Mouse (Mus musculus): ENCODE measurements at regions not wholly inside any gene's neighbourhood (a gene's known extent, or its start where the extent isn't known, plus 50 kb on each side); places are given as distances from the start of the nearest gene placed in this dataset.

GRCm38 (mm10) chr14:80362024-80362622 is 378.2 kb downstream of the Olfm4 start:
- Histone ChIP-seq H3K4me1 (replicated peaks; ENCODE audit: low read depth, low read length) (no peaks in the 10 kb centered on the region), H3K27me3 (ENCODE audit: insufficient read depth, low read length) (no peaks in the 10 kb centered on the region), H3K9me3 (ENCODE audit: low read length) (no peaks in the 10 kb centered on the region), H3K4me3 (replicated peaks; ENCODE audit: low read length) (no peak overlapping the region), H3K36me3 (ENCODE audit: insufficient read depth, low read length) (no peaks in the 10 kb centered on the region)
- TF ChIP-seq NANOG (IDR thresholded peaks at IDR 0.05; ENCODE audit: borderline replicate concordance, low read length) = no peak
- no peak for TF ChIP-seq POU5F1 (IDR thresholded peaks at IDR 0.05; ENCODE audit: borderline replicate concordance, low read length)
- TF ChIP-seq CTCF (conservative IDR thresholded peaks at IDR 0.05; ENCODE audit: low read length) = no peak

- Histone ChIP-seq H3K9me3 (ENCODE audit: low read length) (no peaks in the 10 kb centered on the region), H3K4me3 (replicated peaks; ENCODE audit: low read length) (no peak overlapping the region), H3K27me3 (ENCODE audit: insufficient read depth, low read length) (no peaks in the 10 kb centered on the region), H3K4me1 (replicated peaks; ENCODE audit: low read depth, low read length) (no peaks in the 10 kb centered on the region), H3K36me3 (ENCODE audit: insufficient read depth, low read length) (no peaks in the 10 kb centered on the region)
- TF ChIP-seq CTCF (conservative IDR thresholded peaks at IDR 0.05; ENCODE audit: low read length) = no peak
- TF ChIP-seq POU5F1 (IDR thresholded peaks at IDR 0.05; ENCODE audit: borderline replicate concordance, low read length) = no peak
- TF ChIP-seq NANOG (IDR thresholded peaks at IDR 0.05; ENCODE audit: borderline replicate concordance, low read length) = no peak
Observed at GRCm38 (mm10) chr14:80369448-80370153, 385.7 kb downstream of the Olfm4 start.

GRCm38 (mm10) chr14:80374290-80374689 is 390.4 kb downstream of the Olfm4 start:
- Histone ChIP-seq H3K4me1 (replicated peaks; ENCODE audit: low read depth, low read length) (no peaks in the 10 kb centered on the region), H3K4me3 (replicated peaks; ENCODE audit: low read length) (no peak overlapping the region), H3K27me3 (ENCODE audit: insufficient read depth, low read length) (no peaks in the 10 kb centered on the region), H3K36me3 (ENCODE audit: insufficient read depth, low read length) (no peaks in the 10 kb centered on the region), H3K9me3 (ENCODE audit: low read length) (no peaks in the 10 kb centered on the region)
- TF ChIP-seq POU5F1 (IDR thresholded peaks at IDR 0.05; ENCODE audit: borderline replicate concordance, low read length) = no peak
- no peak for TF ChIP-seq NANOG (IDR thresholded peaks at IDR 0.05; ENCODE audit: borderline replicate concordance, low read length)
- no peak for TF ChIP-seq CTCF (conservative IDR thresholded peaks at IDR 0.05; ENCODE audit: low read length)

GRCm38 (mm10) chr14:80377064-80377463 is 393.2 kb downstream of the Olfm4 start:
- no peaks in the 10 kb centered on the region for H3K4me1 ChIP-seq (replicated peaks; ENCODE audit: low read depth, low read length)
- no peaks in the 10 kb centered on the region for H3K9me3 ChIP-seq (ENCODE audit: low read length)
- H3K27me3 ChIP-seq (ENCODE audit: insufficient read depth, low read length) = no peaks in the 10 kb centered on the region
- TF ChIP-seq NANOG (IDR thresholded peaks at IDR 0.05; ENCODE audit: borderline replicate concordance, low read length) (no peak), CTCF (conservative IDR thresholded peaks at IDR 0.05; ENCODE audit: low read length) (no peak), POU5F1 (IDR thresholded peaks at IDR 0.05; ENCODE audit: borderline replicate concordance, low read length) (no peak)
- H3K4me3 ChIP-seq (replicated peaks; ENCODE audit: low read length) = no peak overlapping the region
- no peaks in the 10 kb centered on the region for H3K36me3 ChIP-seq (ENCODE audit: insufficient read depth, low read length)

- TF ChIP-seq NANOG (IDR thresholded peaks at IDR 0.05; ENCODE audit: borderline replicate concordance, low read length) (no peak), CTCF (conservative IDR thresholded peaks at IDR 0.05; ENCODE audit: low read length) (no peak), POU5F1 (IDR thresholded peaks at IDR 0.05; ENCODE audit: borderline replicate concordance, low read length) (no peak)
- no peaks in the 10 kb centered on the region for H3K4me1 ChIP-seq (replicated peaks; ENCODE audit: low read depth, low read length)
Observed at GRCm38 (mm10) chr14:80391418-80391817, 407.5 kb downstream of the Olfm4 start.

GRCm38 (mm10) chr14:80408317-80408716 is 424.4 kb downstream of the Olfm4 start:
- no peak for TF ChIP-seq CTCF (conservative IDR thresholded peaks at IDR 0.05; ENCODE audit: low read length)
- TF ChIP-seq POU5F1 (IDR thresholded peaks at IDR 0.05; ENCODE audit: borderline replicate concordance, low read length) = no peak
- TF ChIP-seq NANOG (IDR thresholded peaks at IDR 0.05; ENCODE audit: borderline replicate concordance, low read length) = no peak
- H3K36me3 ChIP-seq (ENCODE audit: insufficient read depth, low read length) = no peaks in the 10 kb centered on the region
- no peak overlapping the region for H3K4me3 ChIP-seq (replicated peaks; ENCODE audit: low read length)
- no peaks in the 10 kb centered on the region for H3K4me1 ChIP-seq (replicated peaks; ENCODE audit: low read depth, low read length)
- H3K9me3 ChIP-seq (ENCODE audit: low read length) = peaks cover 30% of the 10 kb centered on the region
- no peaks in the 10 kb centered on the region for H3K27me3 ChIP-seq (ENCODE audit: insufficient read depth, low read length)

More at GRCm38 (mm10) chr14:80391418-80391817, 407.5 kb downstream of the Olfm4 start:
- Histone ChIP-seq H3K4me3 (replicated peaks; ENCODE audit: low read length) (no peak overlapping the region), H3K9me3 (ENCODE audit: low read length) (no peaks in the 10 kb centered on the region), H3K36me3 (ENCODE audit: insufficient read depth, low read length) (no peaks in the 10 kb centered on the region), H3K27me3 (ENCODE audit: insufficient read depth, low read length) (no peaks in the 10 kb centered on the region)

GRCm38 (mm10) chr14:80418810-80419325 is 435.0 kb downstream of the Olfm4 start:
- no peak for TF ChIP-seq NANOG (IDR thresholded peaks at IDR 0.05; ENCODE audit: borderline replicate concordance, low read length)
- no peak for TF ChIP-seq CTCF (conservative IDR thresholded peaks at IDR 0.05; ENCODE audit: low read length)
- TF ChIP-seq POU5F1 (IDR thresholded peaks at IDR 0.05; ENCODE audit: borderline replicate concordance, low read length) = no peak
- no peak overlapping the region for H3K4me3 ChIP-seq (replicated peaks; ENCODE audit: low read length)
- H3K4me1 ChIP-seq (replicated peaks; ENCODE audit: low read depth, low read length) = no peaks in the 10 kb centered on the region
- no peaks in the 10 kb centered on the region for H3K36me3 ChIP-seq (ENCODE audit: insufficient read depth, low read length)
- H3K9me3 ChIP-seq (ENCODE audit: low read length) = no peaks in the 10 kb centered on the region; the same call in 1 of the 2 replicates
- no peaks in the 10 kb centered on the region for H3K27me3 ChIP-seq (ENCODE audit: insufficient read depth, low read length)

GRCm38 (mm10) chr14:80443820-80444219 is 459.9 kb downstream of the Olfm4 start:
- Histone ChIP-seq H3K4me1 (replicated peaks; ENCODE audit: low read depth, low read length) (no peaks in the 10 kb centered on the region), H3K27me3 (ENCODE audit: insufficient read depth, low read length) (no peaks in the 10 kb centered on the region), H3K4me3 (replicated peaks; ENCODE audit: low read length) (no peak overlapping the region), H3K9me3 (ENCODE audit: low read length) (peaks cover 34% of the 10 kb centered on the region), H3K36me3 (ENCODE audit: insufficient read depth, low read length) (no peaks in the 10 kb centered on the region)
- TF ChIP-seq NANOG (IDR thresholded peaks at IDR 0.05; ENCODE audit: borderline replicate concordance, low read length) (no peak), CTCF (conservative IDR thresholded peaks at IDR 0.05; ENCODE audit: low read length) (no peak), POU5F1 (IDR thresholded peaks at IDR 0.05; ENCODE audit: borderline replicate concordance, low read length) (no peak)
